Mouse (Mus musculus): ENCODE measurements at regions not wholly inside any gene's neighbourhood (a gene's known extent, or its start where the extent isn't known, plus 50 kb on each side); places are given as distances from the start of the nearest gene placed in this dataset.
"Not testable (repeated sequence)": the region's sequence is repeated elsewhere in the genome, so short reads cannot be mapped to it uniquely, and the experiment has no call there.

DNA sequence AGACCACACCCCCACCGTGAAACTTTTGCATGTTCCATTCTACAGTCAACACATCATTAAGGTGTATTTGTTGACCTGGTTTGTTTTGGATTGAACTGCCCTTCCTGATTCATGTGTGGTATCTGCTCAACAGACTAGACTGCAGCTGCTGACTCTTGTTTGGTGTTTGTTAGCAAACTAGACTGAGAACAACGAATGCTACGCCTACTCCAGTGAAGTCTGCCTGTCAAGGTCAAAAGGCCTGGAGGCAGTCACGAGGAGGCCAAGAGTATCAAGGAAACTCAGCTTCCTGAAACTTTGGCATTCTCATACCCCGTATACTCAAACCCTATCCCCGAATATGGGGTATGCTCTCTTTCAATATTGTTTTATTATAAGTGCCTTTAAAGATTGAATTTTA is 194.2 kb upstream of the Spin1 start:
- DNase-seq (ENCODE audit: low spot score), result not testable (repeated sequence)

DNA sequence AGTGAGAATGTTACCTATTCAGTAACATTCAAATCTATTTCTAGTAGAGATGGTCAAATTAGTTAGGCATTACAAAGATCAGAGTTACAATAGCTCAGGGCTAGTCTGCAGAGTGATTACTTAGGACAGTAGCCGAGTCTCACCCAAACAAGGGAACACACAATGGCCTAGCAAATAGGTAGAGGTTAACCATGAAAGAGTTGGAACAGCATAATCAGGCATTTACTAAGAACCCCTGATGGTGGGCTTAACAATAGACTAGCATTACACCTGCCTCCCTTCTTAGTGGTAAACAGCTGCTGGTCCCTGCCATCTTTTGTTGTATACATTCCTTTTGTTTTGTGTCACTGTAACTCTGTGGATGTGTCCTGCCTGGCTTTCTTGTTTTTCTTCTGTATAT is 193.8 kb upstream of the Spin1 start:
- DNase-seq (ENCODE audit: low spot score), result no peak

DNA sequence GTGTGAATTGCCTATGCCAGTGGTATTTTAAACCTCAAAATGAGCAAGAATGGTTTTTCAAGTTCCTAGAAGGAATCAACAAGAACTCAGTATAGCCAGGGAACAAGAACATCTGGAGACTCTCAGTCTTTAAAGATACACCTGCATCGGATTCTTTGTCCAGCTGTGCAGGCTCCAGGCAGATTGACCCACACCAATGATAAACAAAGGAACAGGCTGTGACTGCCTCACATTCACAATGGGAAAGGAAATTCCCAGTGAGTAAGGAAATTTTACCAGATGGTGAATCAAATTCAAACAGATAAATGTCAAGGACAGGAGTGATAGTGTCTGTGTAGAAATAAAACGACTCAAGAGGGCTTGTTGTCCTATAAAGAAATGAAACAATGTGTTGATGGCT is 187.9 kb upstream of the Spin1 start:
- not testable (repeated sequence) for DNase-seq (ENCODE audit: low spot score)

DNA sequence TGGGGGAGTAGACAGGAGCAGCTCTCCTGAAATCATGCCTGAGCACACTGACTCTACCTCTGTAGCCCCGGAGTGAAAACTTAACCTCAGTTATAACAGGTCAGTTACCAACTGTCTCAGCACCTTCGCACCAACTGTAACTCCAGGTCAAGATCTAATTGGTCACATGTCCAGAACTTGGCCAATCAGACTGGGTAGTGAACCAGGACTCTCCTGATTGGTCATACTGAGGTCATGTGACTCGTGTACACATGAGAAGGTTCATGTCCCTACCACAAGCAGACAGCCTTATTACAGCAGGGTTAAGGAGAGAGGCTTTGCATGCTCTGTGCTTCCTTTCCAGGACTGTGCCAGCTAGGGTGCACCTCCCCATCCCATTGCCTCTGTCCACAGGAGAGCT is 166.7 kb upstream of the Spin1 start:
- DNase-seq (ENCODE audit: low spot score), result not testable (repeated sequence)

DNA sequence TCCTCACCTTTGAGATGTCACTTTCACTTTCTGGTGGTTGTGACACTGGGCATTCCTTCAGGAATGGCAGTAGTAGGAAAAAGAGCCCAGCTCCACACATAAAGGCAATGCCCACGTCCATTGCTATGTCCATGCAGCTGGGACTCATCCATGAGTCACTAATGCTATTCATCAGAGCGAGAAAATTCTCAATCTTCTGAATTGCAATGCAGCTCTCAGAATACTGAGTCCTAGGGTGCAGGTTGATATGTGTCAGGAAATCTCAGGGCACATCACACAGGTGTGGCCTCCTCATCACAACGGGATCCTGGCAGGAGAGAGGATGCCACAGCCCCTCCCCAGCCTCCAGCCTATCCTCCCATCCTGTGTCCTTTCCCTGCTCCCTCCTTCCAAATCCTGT is 158.1 kb upstream of the Spin1 start:
- no peak for DNase-seq (ENCODE audit: low spot score)

DNA sequence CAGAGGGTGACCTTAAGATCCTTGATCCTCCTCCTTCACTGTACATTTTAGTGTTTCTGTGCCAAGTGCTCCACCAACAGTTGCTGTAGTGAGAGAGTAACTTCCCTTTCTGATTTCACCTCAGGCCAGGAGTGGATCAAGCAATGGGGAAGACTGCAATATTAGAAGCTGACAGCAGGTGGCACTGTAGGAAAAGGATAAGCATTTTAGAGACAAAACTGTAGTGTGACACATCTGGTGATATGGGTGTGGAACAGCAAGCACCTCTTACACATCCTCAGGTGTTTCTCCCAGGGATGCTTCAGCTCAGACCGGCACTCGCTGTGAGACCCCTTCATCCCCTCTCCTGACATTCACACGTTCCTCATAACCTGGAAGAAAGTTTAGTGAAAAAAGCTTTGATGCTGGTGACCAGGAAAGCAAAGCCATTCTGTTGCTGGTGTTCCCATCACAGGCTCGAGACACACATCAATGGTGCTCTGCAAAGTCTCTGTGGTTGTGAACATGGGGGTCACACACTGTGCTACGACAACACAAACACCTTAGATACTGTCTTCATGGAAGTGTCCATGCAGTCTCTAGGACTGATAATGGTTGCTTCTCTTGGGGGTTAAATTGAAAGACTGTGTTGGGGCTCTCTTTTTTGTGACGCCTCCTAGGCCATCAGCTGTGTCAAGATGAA is 151.0 kb upstream of the Spin1 start:
- peak; percentile 77 for DNase-seq (ENCODE audit: low spot score)

DNA sequence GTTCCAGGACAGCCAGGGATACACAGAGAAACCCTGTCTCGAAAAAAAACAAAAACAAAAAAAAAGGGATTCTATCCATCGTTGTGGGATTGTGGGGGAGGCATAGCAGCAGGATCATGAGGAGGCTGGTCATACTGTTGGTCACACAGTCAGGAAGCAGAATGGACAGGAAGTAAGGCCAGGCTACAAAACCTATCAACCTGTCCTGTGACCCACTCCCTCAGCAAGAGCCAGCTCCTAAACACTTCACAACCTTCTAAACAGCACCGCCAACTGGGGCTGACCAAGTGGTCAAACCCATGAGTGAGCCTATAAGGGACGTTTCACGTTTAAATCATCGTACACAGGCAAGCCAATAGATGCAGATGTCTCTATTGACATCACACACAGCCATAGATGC is 146.0 kb upstream of the Spin1 start:
- DNase-seq (ENCODE audit: low spot score), result no peak

DNA sequence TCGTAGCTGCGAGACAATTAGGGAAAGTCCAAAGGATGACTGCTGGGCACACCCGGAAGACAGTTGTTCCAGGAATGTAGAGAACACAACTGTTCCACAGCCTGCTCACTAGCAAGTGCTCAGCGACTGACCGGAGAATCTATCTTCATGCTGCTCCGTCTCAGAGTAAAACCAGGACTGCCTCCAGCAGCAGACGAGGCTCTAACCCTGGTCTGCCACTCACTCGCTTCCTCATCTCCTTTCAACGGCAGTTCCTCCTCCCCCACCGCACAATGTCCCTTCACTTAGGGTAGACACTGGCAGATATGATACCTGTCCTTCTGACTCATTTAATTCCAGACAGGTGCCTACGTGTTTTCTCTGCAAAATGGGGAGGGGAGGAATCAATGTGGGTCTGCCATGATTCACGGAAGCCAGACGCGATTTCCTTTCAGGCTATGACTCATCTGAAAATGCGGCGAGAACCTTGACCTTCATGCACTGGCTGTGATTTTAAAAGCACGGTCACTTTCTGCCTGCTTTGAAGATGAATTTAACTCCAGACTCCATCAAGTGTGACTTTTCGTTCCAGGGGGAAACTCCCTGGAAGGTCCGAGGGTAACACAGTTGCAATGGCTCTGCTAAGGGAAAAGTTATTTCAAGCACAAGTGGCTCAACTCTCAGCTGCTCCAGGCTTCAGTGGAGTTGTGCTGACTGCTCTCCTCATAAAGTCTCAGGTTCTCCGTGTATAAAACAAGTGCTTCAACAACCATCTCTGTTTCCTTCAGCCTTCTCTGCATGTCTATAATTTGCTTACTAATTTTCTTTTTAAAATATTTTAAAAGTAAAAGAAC is 142.4 kb upstream of the Spin1 start:
- DNase-seq (ENCODE audit: low spot score), result no peak

DNA sequence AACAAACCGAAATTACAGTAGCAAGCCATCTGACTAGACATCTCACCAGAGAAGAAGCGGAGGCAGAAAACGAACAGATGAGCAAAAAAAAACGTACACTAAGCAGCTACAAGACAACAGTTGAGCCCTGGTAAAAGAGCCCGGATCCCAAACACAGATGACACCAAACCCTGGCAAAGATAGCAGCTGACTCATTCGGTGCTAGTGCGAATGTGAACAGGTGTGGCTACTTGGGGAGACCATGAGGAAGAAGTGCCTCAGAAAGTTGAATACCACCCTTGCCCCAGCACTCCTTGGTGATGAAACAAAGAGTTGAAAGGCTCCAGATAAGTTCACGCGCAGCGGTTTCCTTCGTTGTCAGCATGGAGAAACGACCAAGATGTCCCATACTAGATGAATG is 139.8 kb upstream of the Spin1 start:
- no peak for DNase-seq (ENCODE audit: low spot score)

DNA sequence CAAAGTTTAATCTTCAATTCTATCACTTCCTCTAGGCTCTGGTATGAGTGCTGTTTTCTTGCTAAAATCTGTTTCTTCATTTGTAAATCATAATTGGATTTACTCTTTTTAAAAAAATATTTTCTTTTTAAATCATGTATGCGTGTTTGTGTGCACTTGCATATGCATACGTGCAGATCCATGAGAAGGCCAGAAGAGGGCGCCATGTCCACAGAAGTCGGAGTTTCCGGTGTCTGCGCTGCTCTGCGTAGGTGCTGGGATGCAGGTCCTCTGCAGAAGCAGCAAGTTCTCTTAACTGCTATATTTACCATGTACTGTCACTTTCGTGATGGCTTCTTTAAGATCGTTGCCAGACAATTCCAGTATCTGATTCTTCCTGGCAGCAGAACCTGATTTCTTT is 136.6 kb upstream of the Spin1 start:
- no peak for DNase-seq (ENCODE audit: low spot score)

DNA sequence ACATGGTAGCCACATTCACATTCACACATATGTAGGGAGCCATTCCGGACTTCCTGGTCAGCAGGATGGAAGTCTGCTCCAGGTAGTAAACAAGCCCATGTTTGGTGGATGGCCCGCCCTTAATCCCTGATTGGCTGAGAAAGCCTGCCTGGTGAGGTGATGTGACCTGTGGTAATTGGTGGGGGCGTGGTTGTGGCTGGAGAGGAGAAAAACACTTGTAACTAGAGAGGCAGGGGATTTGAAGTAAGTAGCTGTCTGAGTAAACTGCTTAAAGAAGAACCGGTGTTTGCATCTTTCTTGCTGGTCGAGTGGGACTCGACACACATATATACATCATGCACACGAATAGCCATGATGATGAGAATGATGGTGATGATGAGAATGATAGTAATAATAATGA is 135.6 kb upstream of the Spin1 start:
- not testable (repeated sequence) for DNase-seq (ENCODE audit: low spot score)

DNA sequence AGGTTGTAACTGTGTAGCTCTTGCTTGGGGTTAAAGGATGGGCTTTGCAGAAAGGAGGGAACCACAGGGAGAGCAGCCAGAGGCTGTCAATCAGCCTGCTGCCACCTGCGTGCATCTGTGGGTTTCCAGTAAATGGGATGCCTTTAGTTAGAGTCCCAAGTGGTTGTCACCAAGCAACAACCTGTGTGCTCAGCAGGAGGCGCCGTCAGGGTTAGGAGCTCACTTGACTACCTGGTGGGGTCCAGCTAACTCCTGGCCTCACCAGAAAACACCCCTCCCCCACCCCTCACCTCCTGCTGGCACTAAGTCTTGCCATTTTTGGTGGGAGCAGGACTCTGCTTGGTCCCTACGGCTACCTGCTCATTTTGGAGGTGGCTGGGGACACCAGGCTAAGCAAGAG is 135.0 kb upstream of the Spin1 start:
- DNase-seq (ENCODE audit: low spot score), result no peak

DNA sequence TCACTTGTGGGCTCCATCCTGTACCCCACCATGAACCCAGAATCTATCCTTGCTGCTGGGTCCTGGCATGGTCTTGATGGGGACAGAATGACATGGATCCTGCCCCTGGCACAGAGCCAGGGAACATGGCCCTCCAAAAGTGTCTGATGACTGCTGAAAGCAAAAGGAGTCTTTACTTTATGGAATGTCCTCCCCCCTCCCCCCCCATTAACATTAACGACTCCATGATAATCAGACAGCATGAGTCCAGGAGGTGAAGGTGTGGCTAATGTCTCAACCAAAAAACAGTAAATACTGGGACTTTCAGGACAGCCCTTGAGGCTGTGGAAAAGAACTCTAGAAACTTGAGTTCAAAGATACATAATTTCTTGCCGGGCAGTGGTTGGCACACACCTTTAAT is 133.9 kb upstream of the Spin1 start:
- DNase-seq (ENCODE audit: low spot score), result no peak

DNA sequence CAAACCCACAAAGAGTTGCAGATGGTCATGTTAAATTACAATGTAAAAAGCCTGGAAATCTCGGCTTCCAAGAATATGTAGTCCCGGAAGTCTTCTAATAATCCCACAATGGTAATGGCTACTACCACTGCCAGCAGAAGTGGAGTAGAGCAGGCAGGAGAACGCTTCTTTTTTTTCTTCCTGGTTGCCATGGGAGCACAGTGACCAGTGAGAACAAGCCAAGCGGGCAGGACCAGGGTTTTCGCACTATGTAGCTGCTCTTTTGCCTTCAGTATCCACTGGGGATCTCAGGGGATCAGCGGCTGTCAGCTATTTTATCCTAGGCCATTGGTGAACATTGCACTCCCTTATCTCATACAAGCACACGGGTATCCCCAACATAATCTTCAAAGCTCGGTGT is 127.3 kb upstream of the Spin1 start:
- DNase-seq (ENCODE audit: low spot score), result no peak

DNA sequence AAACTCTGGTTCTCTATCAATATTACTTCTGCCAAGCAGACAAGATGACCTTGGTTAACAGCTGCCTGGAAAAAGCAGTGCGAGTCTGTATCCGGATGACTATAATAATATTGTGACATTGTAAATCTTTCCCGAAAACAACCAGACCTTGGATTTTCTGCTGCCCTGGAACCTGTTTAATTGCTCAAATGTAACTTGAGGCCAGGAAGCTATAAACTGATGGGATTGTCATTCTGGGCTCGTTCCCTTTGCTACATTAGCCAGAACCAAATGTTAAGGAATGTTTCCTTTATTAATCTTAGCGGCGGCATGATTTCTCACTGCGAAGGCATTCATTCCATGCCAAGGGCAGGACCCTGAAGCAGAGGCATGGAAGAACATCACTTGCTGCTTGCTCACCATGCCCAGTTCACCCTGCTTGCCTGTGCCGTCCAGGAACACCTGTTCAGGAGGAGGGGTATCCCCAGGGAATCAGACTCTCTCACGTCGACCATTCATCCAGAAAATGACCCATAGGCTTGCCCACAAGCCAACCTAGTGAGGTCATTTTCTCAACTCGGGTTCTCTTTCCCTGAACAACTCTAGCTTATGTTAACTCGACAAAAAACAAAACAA is 125.3 kb upstream of the Spin1 start:
- no peak for DNase-seq (ENCODE audit: low spot score)

DNA sequence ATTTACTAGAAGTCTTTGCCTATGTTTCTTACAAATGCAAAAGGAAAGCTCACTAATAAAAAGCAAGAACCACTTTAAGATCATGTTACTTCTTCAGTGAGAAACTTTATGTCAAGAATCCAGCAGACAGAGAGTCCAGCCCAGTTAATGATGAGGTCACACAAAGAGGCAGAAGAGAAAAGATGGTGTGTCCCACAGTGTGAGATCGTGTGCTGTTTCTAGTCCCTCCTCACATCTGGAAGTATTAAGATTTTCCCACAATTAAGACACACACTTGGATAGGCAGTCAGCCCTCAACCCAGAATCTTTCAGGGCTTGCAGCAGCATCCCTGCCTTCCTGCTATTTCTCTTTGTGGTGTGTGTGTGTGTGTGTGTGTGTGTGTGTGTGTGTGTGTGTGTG is 118.7 kb upstream of the Spin1 start:
- no peak for DNase-seq (ENCODE audit: low spot score)

DNA sequence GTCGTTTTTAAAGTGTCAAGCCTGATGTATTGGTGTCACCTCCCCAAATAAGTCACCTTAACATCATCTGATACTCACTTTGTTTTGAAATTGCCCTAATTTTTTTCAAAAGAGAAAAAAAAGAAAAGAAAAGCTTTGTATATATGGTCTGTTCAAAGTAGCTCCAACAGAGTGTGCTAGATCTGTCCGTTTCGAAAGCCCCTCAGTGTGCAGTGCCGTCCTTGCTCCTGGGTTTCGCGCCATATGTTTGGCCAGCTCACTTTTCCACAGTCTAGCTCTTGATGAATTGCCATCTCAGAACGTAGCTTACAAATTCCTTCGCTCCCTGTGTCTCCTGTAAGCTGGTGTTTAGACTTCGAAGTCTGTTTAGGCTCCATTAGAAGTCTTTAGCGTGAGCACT is 117.7 kb upstream of the Spin1 start:
- DNase-seq (ENCODE audit: low spot score), result no peak

DNA sequence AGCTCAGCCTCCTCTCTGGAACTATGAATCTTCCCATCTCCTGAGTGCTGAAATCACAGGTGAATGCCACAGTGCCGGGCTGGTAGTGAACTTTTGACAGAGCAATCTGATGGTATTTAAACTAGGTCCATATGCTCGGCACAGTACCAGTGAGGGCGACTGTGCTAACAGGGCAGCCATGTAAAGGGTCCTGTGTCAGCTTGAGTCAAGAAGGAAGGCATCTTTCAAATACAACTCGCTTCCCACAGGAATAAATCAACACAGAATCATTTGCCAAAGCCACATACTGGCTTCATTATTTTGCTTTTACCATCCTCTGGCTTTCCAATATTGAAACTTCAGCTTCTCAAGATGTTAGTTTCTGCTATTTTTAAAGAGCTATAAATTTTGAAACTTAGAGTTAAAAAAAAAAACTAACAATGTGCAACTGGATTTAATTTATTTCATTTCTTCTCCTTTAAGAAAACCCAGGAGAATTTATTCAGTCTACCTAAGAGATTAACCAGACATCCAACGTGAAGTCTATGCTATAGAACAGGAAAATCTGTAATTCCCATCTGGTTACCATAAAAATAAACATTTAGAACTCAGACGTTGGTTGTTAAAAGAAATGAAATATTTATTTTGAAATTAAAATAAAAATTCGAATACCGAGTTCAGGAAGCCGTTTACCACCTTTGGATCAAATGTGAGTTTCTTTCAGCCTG is 108.8 kb upstream of the Spin1 start:
- DNase-seq (ENCODE audit: low spot score), result no peak

DNA sequence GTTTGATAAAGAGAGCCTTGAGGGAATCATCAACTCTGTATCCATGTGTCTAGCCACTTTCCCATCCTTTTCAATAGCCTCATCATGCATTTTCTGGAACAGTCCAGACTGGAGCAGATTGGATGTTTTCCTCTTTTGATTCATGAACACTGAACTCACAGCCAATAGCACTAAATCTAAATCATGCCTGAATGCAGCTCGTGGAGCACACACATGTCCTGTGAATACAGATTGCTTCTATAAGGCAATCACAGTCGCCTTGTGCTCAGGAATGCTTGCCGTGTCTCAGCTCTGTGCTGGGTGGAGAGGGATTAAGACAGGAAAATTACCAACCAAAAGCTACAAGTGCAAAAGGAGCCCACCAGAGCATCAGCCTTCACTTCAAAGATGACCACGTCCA is 100.9 kb upstream of the Spin1 start:
- DNase-seq (ENCODE audit: low spot score), result no peak

DNA sequence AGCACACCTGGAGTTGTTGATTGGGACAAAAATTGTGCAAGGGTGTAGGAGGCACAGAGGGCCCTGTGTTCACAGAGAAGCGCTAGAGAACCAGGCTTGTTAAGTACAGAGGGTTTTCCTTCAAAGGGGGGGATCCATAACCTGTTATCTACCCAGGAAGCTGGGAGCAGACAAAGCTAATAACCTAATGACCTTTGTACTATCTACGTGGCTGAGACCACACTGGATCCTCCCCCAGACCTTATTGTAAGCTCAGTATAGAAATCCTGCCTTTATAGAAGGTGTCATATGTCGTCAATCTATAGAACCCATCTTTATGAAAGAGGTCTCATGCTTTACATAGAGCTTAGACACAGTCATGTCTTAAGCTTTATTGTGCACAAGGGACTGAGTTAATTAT is 95.9 kb upstream of the Spin1 start:
- no peak for DNase-seq (ENCODE audit: low spot score)

DNA sequence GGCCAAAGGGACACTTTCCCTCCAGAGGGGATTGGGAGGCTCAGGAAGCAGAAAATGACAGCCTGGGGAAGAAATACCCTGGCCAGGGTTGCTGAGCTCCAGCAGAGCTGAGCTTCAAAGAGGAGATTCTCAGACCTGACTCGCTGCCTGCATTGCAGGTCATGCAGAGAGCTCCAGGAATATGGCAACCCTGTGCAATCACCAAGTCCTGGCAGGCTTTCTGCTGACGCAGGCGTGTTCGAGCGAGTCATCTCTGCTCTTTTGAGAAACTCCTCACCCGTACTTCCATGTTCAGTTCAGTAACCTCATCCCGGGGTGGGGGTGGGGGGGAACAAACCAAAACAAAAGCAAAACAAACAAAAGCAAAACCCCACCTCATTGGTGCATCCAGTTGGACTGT is 89.9 kb upstream of the Spin1 start:
- DNase-seq (ENCODE audit: low spot score), result no peak

DNA sequence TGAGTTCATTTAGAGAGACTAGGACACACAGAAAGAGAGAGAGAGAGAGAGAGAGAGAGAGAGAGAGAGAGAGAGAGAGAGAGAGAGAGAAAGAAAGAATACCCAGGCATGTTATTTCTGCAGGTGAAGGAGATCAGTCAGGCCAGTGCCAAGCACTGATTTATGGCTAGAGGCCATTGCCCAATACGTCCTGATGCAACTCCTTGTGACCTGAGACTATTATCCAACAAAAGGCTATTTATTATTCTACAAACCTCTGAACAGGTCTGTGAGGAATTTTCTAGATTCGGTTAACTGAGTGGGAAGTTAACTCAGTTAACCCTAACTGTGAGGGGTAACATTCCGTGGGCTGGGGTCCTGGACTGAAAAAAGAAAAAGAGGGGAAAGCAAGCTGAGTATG is 84.5 kb upstream of the Spin1 start:
- no peak for DNase-seq (ENCODE audit: low spot score)
